Mouse (Mus musculus): ENCODE data around the gene H2-DMb1. TPM values are rescaled to one million over a fixed set of nuclear protein-coding genes. Genes with fewer than 3 reads are reported as not detected.

H2-DMb1 gene
- total RNA-seq, 1 experiment from 2014 or later: 55.9 TPM

Other genes with a start within 250 kb of the H2-DMb1 start
- 3.3 and 4.4 TPM in 2 replicates for gene Platr17, start 247.9 kb upstream of the H2-DMb1 start, total RNA-seq (2017)
- 26.5 and 27.7 TPM in 2 replicates for gene Daxx, start 243.7 kb upstream of the H2-DMb1 start, total RNA-seq (2017)
- gene Tapbp, start 237.2 kb upstream of the H2-DMb1 start, total RNA-seq (2017): 71.1 and 79.8 TPM in 2 replicates
- 20.4 and 21.4 TPM in 2 replicates for gene Zbtb22, start 237.2 kb upstream of the H2-DMb1 start, total RNA-seq (2017)
- 36.6 and 57.1 TPM in 2 replicates for gene Rgl2, start 223.5 kb upstream of the H2-DMb1 start, total RNA-seq (2017)
- 89.1 and 115 TPM in 2 replicates for gene Pfdn6, start 212.7 kb upstream of the H2-DMb1 start, total RNA-seq (2017)
- gene Wdr46, start 212.4 kb upstream of the H2-DMb1 start, total RNA-seq (2017): 34.8 and 57.1 TPM in 2 replicates
- gene B3galt4, start 201.6 kb upstream of the H2-DMb1 start, total RNA-seq (2017): 3.1 and 7.3 TPM in 2 replicates
- gene Vps52, start 197.3 kb upstream of the H2-DMb1 start, total RNA-seq (2017): 18.1 and 19.1 TPM in 2 replicates
- gene Rps18, start 197.1 kb upstream of the H2-DMb1 start, total RNA-seq (2017): 1,150 and 1,883 TPM in 2 replicates
- gene H2-K1, start 152.7 kb upstream of the H2-DMb1 start, total RNA-seq (2017): 1,467 and 1,957 TPM in 2 replicates
- 10.6 and 15.7 TPM in 2 replicates for gene Ring1, start 128.4 kb upstream of the H2-DMb1 start, total RNA-seq (2017)
- gene H2-Ke6, start 125.0 kb upstream of the H2-DMb1 start, total RNA-seq (2017): 81.8 and 89.3 TPM in 2 replicates
- gene Slc39a7, start 121.4 kb upstream of the H2-DMb1 start, total RNA-seq (2017): 60.8 and 96.9 TPM in 2 replicates
- gene Rxrb, start 121.3 kb upstream of the H2-DMb1 start, total RNA-seq (2017): 41.2 and 51.3 TPM in 2 replicates
- gene Col11a2, start 113.6 kb upstream of the H2-DMb1 start, total RNA-seq (2017): 2.4 and 2.9 TPM in 2 replicates
- gene H2-Oa, start 60.7 kb upstream of the H2-DMb1 start, total RNA-seq (2017): 9.2 and 16.9 TPM in 2 replicates
- 88.1 and 135 TPM in 2 replicates for gene H2-DMa, start 33.5 kb upstream of the H2-DMb1 start, total RNA-seq (2017)
- gene Brd2, start 30.4 kb upstream of the H2-DMb1 start, total RNA-seq (2017): 348 and 418 TPM in 2 replicates
- gene H2-DMb2, start 9.8 kb upstream of the H2-DMb1 start, total RNA-seq (2017): 4.6 and 6.4 TPM in 2 replicates
- gene Tap1, start 34.5 kb downstream of the H2-DMb1 start, total RNA-seq (2017): 130 and 164 TPM in 2 replicates
- gene Psmb9, start 34.7 kb downstream of the H2-DMb1 start, total RNA-seq (2017): 124 and 169 TPM in 2 replicates
- gene Psmb8, start 44.6 kb downstream of the H2-DMb1 start, total RNA-seq (2017): 392 and 482 TPM in 2 replicates
- 113 and 116 TPM in 2 replicates for gene Tap2, start 50.5 kb downstream of the H2-DMb1 start, total RNA-seq (2017)
- 60.2 and 91.1 TPM in 2 replicates for gene H2-Ob, start 85.8 kb downstream of the H2-DMb1 start, total RNA-seq (2017)
- 155 and 159 TPM in 2 replicates for gene H2-Ab1, start 104.6 kb downstream of the H2-DMb1 start, total RNA-seq (2017)
- gene H2-Aa, start 134.8 kb downstream of the H2-DMb1 start, total RNA-seq (2017): 66.5 and 77.4 TPM in 2 replicates
- 64.4 and 73.0 TPM in 2 replicates for gene H2-Eb1, start 152.8 kb downstream of the H2-DMb1 start, total RNA-seq (2017)
- gene H2-Eb2, start 172.6 kb downstream of the H2-DMb1 start, total RNA-seq (2017): 0.06 TPM in 1 of 2 replicates, not detected in the other
- not detected in 2 replicates for gene Btnl2, start 201.8 kb downstream of the H2-DMb1 start, total RNA-seq (2017)
- gene Btnl1, start 224.1 kb downstream of the H2-DMb1 start, total RNA-seq (2017): not detected in 2 replicates
- 1.2 and 8.6 TPM in 2 replicates for gene BC051142, start 245.7 kb downstream of the H2-DMb1 start, total RNA-seq (2017)

Measured in hematopoietic stem cell, adult 5-6 weeks (primary cell).